Mouse (Mus musculus): ENCODE data around the gene Efna5.

Gene Efna5

DNA sequence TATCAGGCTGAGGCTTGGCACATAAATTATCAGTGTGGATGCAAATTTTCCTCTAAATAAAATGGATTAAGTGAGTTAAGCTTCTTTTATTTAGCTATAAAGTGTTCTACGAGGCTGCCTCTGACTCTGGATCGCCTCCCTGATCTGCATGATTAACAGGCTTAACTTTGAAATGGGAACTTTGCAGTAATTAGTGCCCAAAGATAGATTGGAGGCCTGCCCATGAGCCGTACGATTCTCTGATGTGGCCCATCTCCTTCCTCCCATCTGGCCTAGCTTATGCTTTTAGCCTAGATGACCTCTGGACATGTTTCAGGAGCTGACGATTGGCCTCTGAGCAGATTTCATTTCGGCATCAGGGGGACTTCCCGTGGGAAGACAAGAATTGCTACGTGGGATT lies 273.0 kb downstream of the Efna5 start:
- DNase-seq (ENCODE audit: low spot score in 2 of 2), result no peak

DNA sequence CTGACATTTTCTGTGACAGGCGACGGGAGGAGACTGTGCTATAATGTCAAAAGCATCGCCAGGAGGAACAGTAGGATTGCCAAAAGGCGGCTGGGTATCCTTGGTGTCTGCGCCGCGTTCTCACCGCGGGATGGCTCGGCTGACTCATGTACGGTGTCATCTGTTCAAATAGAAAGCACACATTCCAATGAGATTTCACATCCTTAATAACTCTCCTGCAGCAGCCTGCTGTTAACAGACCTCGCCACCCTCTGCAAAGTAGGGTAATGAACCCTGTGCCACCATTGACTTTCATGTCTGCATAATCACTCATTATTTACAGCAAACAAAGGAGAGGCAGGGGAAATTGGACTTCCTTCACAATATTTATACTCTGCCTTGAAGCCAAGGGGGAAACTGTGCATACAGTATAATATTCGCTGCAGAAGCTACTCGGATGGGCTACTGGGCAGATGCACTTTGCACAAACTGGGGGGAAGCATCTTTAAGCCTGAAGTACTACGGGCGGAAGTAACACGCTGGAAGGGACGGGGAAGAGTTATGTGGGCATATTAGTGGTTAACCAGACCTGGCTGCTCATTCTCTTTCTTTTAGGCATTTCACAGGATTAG lies 273.7 kb downstream of the Efna5 start:
- DNase-seq (ENCODE audit: low spot score in 2 of 2), result peak; percentile 40 to 47

DNA sequence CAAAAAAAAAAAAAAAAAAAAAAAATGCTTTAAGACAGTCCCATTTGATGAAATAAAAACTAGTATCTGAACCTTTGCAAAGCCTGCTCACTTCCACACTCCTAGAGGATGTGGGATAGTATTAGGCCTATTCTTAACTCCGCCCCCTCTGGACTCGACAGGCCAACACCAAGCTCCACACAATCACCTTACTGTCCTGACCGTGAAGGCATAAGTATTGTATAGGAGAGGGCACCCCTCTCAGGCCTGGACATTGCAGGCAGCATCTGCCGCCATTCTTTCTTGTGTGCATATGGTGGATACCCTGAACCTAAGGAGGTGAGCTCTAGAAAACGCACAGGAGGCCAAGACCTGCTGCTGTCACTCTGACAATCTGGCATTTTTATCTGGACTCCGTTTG lies 274.4 kb downstream of the Efna5 start:
- DNase-seq (ENCODE audit: low spot score in 2 of 2), result no peak

DNA sequence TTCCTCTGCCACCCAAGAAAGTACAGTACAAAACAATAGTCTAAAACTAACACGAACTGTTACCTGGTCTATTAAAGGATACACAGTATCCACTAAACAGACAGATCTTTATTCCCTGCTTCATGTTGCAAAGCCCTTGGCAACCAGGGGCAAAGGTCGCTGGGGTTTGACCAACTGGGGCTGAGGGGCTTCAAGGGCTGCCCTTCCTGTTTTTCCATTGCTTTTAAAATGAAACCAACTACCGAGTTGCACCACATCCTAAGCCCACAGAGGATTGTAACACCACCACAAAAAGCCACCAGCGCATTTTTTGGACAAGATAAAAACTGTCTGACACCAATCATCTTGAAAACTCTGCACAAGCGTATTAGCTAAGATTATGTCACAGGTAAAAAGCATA lies 276.8 kb downstream of the Efna5 start:
- DNase-seq (ENCODE audit: low spot score in 2 of 2), result no peak

DNA sequence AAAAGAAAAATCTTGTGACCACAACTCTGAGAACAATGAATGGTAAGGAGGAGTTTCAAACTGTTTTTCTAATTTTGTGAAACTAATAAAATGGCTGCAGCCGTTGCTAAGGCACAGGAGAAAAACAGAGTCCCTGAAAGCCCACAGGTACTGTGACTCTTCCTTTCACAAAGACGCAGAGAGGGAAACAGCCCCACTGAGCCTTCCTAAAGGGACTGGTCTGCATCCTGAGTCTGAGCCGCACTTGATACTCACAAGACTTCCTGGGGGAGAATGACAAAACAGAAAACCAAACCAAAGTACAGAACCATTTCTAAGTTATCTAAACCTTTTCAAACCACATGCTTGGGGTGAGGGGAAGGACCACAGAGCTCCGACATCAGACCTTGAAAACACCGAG lies 277.5 kb downstream of the Efna5 start:
- DNase-seq (ENCODE audit: low spot score in 2 of 2), result no peak

DNA sequence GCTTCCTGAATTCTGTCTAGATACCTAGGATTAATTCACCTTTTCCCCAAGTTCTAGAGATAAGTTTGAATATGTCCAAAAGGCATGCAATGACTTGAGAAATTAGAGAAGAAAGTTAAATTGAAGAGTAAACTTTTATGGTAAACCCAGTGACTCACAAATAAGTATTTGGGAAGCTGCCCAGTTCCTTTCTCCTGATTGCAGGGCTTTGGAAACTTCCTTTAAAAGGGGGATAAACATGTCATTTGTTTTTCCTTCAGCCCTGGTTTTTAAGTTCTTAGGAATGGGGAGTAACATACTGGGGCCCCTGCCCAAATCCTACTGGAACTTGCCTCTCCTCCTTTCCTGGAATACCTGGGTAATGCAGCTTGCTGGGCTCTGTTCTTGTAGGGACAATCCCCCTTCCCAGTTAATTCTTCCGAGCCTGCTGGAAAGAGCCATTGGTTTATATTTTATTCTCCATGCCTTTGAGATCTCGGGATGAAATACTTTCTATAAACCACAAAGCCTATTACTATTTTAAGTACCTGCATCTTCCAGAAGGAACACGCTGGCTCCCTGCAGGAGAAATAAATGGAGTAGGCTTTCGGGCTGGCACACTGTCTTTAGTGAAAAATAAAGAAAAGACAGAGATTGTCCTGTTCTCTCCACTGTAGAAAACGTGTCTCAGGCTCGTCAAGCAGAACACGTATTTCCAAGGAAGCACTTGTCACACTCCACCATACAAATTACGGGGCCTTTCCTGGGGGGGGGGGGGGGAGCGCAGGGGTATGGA lies 282.2 kb downstream of the Efna5 start:
- DNase-seq (ENCODE audit: low spot score in 2 of 2), result peak in 1 of 2 experiments; percentile 12

DNA sequence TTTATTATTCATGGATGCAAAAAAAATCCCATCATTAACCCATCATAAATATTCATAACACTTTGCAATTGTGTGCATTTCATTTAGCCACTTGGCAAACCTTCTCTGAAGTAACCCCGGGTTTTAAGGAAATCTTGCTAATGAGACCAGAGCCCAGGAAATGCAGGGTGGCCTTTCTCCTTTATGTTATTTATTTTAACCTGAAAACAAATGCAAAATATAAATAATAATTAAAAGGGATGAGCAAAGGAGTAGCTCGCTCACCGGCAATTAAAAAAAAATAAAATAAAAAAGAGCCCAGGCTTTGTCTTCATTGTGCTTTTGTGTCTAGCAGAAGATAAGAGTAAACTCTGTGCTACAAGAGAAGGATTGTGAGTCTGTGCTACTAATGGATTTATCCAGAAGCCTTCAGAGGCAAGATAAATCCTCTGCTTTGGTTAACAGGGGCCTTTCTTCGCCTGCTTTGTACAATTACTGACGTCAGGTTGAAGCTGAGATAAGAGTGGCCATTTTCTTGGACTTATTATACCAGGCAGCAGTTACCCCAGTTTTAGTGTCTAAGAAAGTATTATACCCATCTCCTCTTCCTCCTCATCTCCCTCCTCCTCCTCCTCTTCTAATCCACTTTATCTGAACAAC lies 288.6 kb downstream of the Efna5 start:
- DNase-seq (ENCODE audit: low spot score in 2 of 2), result no peak

DNA sequence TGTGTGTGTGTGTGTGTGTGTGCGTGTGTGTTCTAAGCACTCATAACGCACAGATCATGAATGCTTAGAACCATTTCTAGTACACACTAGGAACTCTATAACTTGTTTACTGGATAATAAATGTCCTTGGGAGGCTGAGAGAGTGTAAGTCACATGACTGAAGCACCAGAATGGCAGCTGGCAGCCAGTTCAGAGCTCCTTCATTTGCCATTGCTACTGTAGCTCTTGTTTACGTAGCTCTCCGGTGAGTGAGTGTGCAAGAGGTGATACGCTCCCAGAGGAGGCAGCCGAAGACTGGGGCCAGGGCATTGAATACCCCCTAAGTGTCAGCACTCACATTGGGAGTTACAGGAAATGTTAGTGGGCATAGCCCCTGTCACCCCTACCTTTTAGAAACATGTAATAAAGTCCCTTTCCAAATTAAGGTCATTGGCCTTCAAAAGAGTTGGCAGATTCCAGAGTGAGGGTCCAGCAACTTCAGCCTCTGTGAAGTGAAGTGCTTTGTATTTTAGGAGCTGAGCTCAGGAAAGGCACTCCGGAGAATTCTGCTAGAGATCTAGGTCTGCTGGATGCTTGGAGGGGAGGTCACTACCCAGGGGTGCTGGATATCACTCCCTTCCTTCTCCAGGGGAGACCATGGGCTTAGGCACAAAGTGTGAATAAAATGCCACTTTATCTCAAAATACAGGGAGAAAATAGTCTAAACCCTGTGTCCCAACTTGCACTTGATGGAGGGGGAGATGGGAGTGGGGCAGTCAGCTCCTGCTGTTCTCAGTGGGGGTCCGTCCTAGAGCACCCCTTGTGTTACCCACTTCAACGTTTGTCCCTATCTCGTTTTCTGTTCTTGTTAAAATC lies 289.3 kb downstream of the Efna5 start:
- no peak for DNase-seq (ENCODE audit: low spot score in 2 of 2)

DNA sequence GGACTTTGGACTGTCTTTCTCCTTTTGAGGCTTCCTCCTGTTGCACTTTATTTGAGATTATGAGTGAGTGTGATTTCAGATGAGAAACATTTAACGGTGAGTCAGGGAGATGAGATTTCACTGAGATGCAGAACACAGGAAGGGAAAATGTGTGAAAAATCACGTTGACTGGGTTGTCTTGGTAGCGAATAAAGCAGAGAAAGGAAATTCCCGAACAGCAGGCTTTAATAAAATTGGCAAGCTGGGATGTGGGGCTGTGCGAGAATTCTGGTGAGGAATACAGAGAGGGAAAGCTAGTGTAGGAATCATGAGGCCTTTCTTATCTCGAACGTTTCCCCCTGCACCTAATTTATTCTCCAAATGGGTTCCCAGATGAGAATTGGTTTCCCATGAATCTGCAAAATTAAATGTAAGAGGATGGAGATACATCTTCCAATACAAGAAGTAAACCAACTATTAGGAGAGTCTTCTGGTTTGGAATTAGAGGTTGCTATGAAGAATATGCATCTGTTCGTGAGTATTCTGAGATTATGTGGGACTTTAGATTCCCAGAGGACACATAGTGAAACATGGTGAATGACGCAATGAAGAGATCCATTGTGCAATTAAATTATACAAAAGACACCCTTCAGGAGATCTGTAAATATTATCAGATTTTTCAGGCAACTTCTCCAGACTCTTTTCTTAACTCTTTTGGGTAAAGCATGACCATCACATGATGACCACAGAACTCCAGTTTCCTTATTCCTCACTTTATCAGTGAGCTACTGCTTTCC lies 290.2 kb downstream of the Efna5 start:
- DNase-seq (ENCODE audit: low spot score in 2 of 2), result peak; percentile 16 to 20

DNA sequence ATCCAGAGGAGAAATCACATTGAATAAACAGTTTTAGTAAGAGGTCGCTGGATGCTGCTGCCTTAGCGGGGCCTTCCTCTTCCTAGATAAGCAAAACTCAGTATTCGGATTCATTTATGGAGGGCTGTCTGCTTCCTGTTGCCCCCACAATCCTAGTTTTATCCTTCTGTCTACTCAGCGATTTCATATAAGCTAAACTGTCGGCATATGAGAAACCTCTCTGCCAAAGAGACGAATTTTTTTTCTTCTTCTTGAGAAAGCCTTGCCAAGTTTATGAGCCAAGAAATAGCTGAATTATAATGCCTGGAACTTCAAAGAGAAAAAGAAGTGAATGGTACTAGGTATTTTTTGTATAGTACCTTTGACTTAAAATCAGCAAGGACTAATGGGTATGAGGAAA lies 301.0 kb downstream of the Efna5 start:
- no peak for DNase-seq (ENCODE audit: low spot score in 2 of 2)

DNA sequence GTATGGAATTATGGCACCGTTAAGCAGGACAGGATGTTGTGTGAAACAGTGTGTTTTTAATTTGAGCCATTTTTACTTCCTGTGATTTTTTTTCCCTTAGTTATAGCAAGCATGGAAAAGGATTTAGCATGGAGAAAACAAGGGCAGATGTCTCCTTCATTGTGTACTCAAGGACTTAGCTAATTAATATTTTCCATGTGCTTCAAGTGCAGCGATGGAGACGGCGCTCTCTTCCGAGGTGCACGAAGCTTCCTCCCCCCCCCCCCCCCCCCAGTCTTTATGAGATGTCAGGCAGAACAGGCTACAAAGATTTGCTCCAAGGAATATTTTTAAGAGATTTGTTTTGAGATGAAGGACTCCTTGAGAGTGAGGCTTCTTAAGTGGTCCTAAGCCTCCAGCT lies 301.5 kb downstream of the Efna5 start:
- no peak for DNase-seq (ENCODE audit: low spot score in 2 of 2)

DNA sequence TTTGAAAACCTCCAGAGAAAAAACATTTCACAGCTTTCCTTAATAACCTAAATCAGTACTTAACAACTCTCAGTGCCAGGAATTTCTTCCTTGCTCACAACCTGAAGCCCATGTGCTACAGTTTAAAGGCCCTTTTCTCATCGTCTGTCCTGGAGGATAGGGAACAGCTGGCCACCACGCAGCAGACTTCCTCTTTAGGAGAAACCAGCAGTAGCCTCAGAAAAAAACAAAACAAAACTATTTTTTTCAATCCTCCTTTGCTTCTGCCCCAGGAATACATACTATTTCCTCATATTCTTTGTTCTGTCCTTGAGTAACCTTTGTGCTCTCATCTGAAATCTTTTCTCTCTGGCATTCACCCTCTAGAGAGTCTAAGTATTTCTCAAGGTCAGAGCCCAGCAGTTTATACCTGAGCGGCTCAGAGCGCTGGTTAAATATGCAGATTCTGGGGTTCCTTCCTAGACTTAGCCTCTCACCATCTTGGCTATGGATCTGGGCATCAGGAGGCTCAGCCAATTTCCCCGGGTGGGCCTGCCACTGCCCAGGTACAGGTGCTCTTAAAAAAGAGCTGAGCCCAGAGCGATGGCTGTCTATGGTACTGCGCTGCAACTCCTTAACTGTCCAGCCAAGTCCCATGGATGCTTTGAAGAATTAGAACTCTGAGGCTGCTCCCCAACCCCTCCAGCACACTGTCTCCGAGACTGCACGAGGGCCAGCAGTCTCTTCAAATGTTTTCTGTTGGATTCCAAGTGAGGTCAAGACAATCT lies 306.4 kb downstream of the Efna5 start:
- no peak for DNase-seq (ENCODE audit: low spot score in 2 of 2)

DNA sequence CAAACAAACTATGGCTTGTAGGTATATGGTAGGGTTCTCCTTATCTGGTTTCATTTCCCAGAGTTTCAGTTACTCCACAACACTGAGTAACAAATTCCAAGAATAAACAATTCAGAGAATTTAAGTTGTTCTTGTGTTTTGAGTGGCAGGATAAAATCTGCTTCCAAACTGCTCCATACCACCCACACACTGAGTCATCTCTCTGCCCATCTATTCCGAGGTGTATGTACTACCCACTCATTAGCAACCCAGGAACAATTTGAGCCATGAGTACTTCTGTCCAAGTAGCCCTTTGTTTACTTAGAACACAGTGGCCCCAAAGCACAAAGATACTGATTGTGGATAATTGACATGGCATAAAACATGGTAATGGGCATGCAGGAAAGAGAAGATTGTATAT lies 311.0 kb downstream of the Efna5 start:
- peak; percentile 9 to 46 for DNase-seq (ENCODE audit: low spot score in 2 of 2)

DNA sequence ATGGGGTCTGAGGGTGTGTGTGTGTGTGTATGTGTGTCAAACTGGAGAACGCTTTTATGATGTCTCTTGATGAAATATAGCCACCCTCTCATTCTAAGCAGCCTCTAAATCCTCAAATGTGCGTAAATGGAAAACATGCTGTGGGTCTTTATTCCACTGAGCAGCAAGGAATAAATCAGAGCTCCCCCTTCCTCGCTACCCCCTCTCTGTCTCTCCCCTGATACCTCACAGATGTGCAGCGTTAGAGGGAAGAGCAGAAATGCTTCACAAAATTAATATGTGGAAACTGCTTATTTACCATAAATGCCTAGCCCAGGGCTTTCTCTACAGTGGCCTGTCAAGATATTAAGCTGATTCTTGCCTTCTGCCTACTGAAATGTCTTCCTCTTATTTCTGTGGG lies 313.1 kb downstream of the Efna5 start:
- DNase-seq (ENCODE audit: low spot score in 2 of 2), result no peak

DNA sequence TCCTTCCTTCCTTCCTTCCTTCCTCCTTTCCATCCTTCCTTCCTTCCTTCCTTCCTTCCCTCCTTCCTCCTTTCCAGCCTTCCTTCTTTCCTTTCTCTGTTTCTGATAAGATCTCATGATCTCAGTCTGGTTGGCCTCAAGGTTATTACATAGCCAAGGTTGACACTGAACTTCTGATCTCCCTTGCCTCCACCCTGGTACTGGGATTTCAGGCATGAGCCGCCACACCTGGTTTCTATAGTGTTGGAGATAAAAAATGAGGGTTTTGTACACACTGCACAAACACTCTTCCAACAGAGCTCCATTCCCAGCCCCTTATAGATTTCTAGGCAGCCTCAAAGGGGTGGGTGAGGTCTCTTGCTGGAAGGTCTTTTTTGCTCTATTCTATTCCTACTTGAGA lies 315.5 kb downstream of the Efna5 start:
- no peak for DNase-seq (ENCODE audit: low spot score in 2 of 2)

DNA sequence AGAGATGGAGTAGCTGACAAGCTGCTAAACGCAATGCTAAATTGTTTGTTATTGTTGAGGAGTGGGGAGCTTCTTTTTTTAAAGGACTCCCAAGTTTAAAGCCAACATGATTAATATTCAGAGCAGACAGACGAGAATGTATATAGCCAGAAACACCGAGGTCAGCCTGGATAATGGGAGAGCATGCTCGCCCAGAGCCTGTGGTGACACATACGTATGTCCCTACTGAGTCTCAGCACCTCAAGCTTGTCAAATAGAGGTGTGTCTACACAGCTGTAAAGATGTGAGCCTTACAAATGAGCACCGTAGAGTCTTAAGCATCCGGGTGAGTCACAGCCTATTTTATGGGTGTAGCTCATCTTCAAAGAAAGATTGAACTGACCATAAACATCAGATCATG lies 318.7 kb downstream of the Efna5 start:
- no peak for DNase-seq (ENCODE audit: low spot score in 2 of 2)

DNA sequence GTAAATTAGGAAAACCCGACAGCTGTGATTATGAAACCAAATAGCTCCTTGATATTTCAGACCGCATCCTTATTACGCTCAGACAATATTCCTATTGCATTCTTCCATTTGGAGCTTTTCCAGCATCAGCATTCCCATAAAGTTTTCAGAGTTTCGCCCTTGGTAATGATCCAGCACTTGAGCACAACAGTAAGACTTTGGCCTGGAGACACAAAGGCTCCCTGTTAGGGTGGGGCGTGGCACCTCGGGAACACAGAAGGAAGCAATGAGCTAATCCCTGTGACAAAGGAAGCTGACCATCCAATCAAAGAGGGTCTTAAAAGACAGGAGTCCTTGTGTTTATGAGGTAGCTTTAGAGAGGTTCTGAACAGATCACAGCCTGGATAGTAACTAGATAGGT lies 323.9 kb downstream of the Efna5 start:
- DNase-seq (ENCODE audit: low spot score in 2 of 2), result no peak
